Mouse (Mus musculus) CH12F3 (cell line): ENCODE measurements around the gene Atxn10.
"Not testable (repeated sequence)": the region's sequence is repeated elsewhere in the genome, so short reads cannot be mapped to it uniquely, and the experiment has no call there.

Source experiments
- in situ Hi-C: fragments of 300-500 bp; cut with MboI; formaldehyde crosslinking; loops from 2 replicates; pipeline ENCODE4 v1.14.3; 2020; ENCODE audit warnings: low sequenced_read_pairs

Gene Atxn10

GRCm38 (mm10) chr15:85333511-85333910 is 2.5 kb upstream of the Atxn10 start:
- in situ Hi-C loops = not testable (repeated sequence)

- in situ Hi-C loops = no loop called here
Measured at GRCm38 (mm10) chr15:85334234-85334633, 1.8 kb upstream of the Atxn10 start.

GRCm38 (mm10) chr15:85336301-85336991 is 401 bp downstream of the Atxn10 start:
- in situ Hi-C loops = no loop called here

- in situ Hi-C loops = no loop called here
Measured at GRCm38 (mm10) chr15:85337219-85337618, 1.2 kb downstream of the Atxn10 start.

GRCm38 (mm10) chr15:85337979-85338378 is 1.9 kb downstream of the Atxn10 start:
- in situ Hi-C loops = no loop called here

GRCm38 (mm10) chr15:85342246-85342645 is 6.2 kb downstream of the Atxn10 start:
- in situ Hi-C loops = no loop called here

GRCm38 (mm10) chr15:85344673-85345072 is 8.6 kb downstream of the Atxn10 start:
- in situ Hi-C loops = no loop called here

GRCm38 (mm10) chr15:85347058-85347700 is 11.1 kb downstream of the Atxn10 start:
- in situ Hi-C loops = no loop called here

GRCm38 (mm10) chr15:85350144-85350543 is 14.1 kb downstream of the Atxn10 start:
- in situ Hi-C loops = no loop called here

GRCm38 (mm10) chr15:85354060-85354459 is 18.0 kb downstream of the Atxn10 start:
- in situ Hi-C loops = no loop called here

- in situ Hi-C loops = no loop called here
Measured at GRCm38 (mm10) chr15:85356112-85356511, 20.1 kb downstream of the Atxn10 start.

GRCm38 (mm10) chr15:85357465-85358225 is 21.6 kb downstream of the Atxn10 start:
- in situ Hi-C loops = no loop called here

GRCm38 (mm10) chr15:85359483-85359882 is 23.4 kb downstream of the Atxn10 start:
- in situ Hi-C loops = no loop called here

GRCm38 (mm10) chr15:85359901-85360300 is 23.9 kb downstream of the Atxn10 start:
- in situ Hi-C loops = no loop called here

- in situ Hi-C loops = no loop called here
Measured at GRCm38 (mm10) chr15:85364366-85364765, 28.3 kb downstream of the Atxn10 start.

- in situ Hi-C loops = no loop called here
Measured at GRCm38 (mm10) chr15:85366938-85367337, 30.9 kb downstream of the Atxn10 start.

GRCm38 (mm10) chr15:85369765-85370164 is 33.7 kb downstream of the Atxn10 start:
- in situ Hi-C loops = no loop called here

GRCm38 (mm10) chr15:85373125-85373524 is 37.1 kb downstream of the Atxn10 start:
- in situ Hi-C loops = no loop called here

- in situ Hi-C loops = no loop called here
Measured at GRCm38 (mm10) chr15:85383477-85383876, 47.4 kb downstream of the Atxn10 start.

- in situ Hi-C loops = no loop called here
Measured at GRCm38 (mm10) chr15:85388696-85389095, 52.7 kb downstream of the Atxn10 start.

- in situ Hi-C loops = no loop called here
Measured at GRCm38 (mm10) chr15:85389915-85390314, 53.9 kb downstream of the Atxn10 start.

- in situ Hi-C loops = no loop called here
Measured at GRCm38 (mm10) chr15:85395360-85395759, 59.3 kb downstream of the Atxn10 start.
